Mouse (Mus musculus): ENCODE measurements around the gene Fbxo24.

DNA sequence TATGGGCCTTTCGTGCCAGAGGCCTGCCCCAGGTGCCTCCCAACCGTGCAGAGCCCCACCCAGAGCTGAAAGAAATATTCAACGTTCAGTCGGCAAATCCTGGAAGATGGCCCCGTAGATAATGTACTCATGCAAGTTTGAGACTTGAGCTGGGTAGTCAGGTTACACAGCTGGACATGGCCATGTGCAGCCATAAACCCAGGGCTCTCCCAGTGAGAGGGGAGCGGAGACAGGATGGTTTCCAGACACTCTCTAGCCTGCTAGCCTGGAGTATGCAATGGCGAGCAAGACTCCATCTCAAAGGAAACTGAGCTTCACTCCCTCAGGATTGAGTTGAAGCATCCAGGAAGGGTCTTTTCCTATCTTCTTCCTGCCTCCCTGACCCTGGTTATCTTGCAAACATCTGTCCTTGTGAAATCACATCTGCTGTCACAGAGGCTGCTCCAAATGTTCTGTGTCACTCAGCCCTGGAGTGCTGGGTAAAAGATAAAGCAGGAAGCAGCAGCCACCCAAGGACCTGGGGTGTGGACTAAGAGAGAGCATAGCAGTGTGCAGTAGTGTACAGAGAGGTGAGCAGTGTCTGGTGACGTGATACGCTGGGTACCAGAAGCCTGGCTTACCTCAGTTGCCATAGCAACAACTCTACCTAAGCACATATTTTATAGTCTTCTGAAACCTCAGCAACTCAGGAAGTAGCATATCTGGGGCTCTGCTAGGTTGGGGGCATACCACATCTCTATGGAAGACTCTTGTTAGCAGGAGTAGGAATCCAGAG lies 19.2 kb upstream of the Fbxo24 start:
- no peak for TF ChIP-seq CTCF (IDR thresholded peaks at IDR 0.05; ENCODE audit: borderline replicate concordance, extremely low read depth, insufficient read depth, insufficient read length)
- no peak for TF ChIP-seq POLR2A (IDR thresholded peaks at IDR 0.05; ENCODE audit: borderline replicate concordance, extremely low read depth, insufficient read depth, insufficient read length, poor library complexity, severe bottlenecking)

Measured in brain, embryonic 14.5 days (tissue).